Mouse (Mus musculus) heart, postnatal 25 days (tissue): Measurements from ENCODE around the gene Ndnf. TPM values are rescaled to one million over a fixed set of nuclear protein-coding genes. Genes with fewer than 3 reads are reported as not detected.

ENCODE experiments used
- DNase-seq: peaks from one replicate; pipeline ENCODE4 v3.0.0; 2022; ENCODE audit warnings: low spot score
- intact Hi-C: fragments of 180-260 bp; cut with DNase I; formaldehyde crosslinking; loops from one replicate; pipeline ENCODE4 v1.15.1; 2025
- total RNA-seq, 2 experiments: library from RNA; stranded (reverse); gene quantifications; 2 replicates each; pipeline ENCODE4 v1.2.3; 2021

The Ndnf gene
- 1 to 10 TPM; 3.0 to 3.1 TPM for total RNA-seq

- DNase-seq, result peak; percentile 17
- intact Hi-C loops, result no loop called here
Measured at GRCm38 (mm10) chr6:65671451-65671850, at the start of gene Ndnf. Ndnf (plus strand) TSS chr6:65671590.

- intact Hi-C loops, result no loop called here
- no peak for DNase-seq
Measured at GRCm38 (mm10) chr6:65623016-65623715, 48.2 kb upstream of the Ndnf start.

DNA sequence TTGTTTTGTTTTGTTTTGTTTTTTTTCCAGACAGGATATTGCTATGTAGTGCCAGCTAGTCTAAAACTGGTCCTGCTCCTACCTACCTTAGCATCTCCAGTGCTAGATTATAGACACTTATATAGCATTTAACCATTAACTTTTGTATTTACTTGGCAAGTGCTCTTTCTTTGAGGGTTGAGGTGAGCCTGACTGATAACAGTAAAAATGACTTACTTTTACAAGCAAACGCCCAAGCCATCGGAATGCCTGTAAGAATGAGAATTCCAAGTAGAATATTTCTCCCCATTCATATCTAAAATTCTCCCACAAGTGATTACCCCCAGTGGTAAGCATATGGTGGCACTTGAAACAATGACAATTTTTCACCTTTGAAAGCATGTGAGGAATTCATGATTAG, 40.8 kb upstream of the Ndnf start:
- intact Hi-C loops, result no loop called here
- no peak for DNase-seq

GRCm38 (mm10) chr6:65632184-65632583, 39.2 kb upstream of the Ndnf start:
- intact Hi-C loops, result no loop called here

GRCm38 (mm10) chr6:65642431-65642830, 29.0 kb upstream of the Ndnf start:
- intact Hi-C loops, result no loop called here
- no peak for DNase-seq

More at GRCm38 (mm10) chr6:65632184-65632583, 39.2 kb upstream of the Ndnf start:
- DNase-seq, result no peak

- intact Hi-C loops, result no loop called here
- no peak for DNase-seq
Measured at GRCm38 (mm10) chr6:65644110-65644509, 27.3 kb upstream of the Ndnf start.

GRCm38 (mm10) chr6:65646408-65646807, 25.0 kb upstream of the Ndnf start:
- intact Hi-C loops, result no loop called here
- DNase-seq, result no peak

GRCm38 (mm10) chr6:65647731-65648130, 23.7 kb upstream of the Ndnf start:
- intact Hi-C loops, result no loop called here
- no peak for DNase-seq

- DNase-seq, result no peak
- intact Hi-C loops, result loop anchor here (1.0 to 5.0 kb wide), 2 partner anchors 816 to 882 kb away; no protein-coding TSS in a partner anchor
Measured at GRCm38 (mm10) chr6:65651376-65651775, 20.0 kb upstream of the Ndnf start.

DNA sequence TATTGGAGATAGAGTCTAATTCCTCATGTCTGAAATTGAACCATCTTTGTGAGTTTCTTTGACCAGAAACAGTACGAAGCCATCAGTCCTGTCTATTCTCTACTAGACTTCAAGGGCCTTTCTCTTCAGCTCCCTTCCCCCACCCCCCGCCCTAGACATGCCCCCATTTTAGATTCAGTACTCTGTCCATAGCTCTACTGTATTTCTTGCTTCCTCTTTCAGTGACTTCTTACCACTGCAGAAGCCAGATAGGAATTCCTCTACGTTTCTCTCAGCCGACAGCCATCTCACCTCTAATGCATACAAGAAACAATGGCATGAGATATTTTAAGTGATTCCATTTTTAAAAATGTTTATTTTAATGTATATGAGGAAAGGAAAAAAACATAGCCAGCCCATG, 10.1 kb upstream of the Ndnf start:
- intact Hi-C loops, result no loop called here

GRCm38 (mm10) chr6:65662050-65662449, 9.3 kb upstream of the Ndnf start:
- intact Hi-C loops, result no loop called here

More for the DNA sequence above, 10.1 kb upstream of the Ndnf start:
- DNase-seq, result no peak

GRCm38 (mm10) chr6:65663990-65664389, 7.4 kb upstream of the Ndnf start:
- intact Hi-C loops, result no loop called here
- DNase-seq, result no peak

More at GRCm38 (mm10) chr6:65662050-65662449, 9.3 kb upstream of the Ndnf start:
- DNase-seq, result no peak

- DNase-seq, result no peak
- intact Hi-C loops, result no loop called here
Measured at GRCm38 (mm10) chr6:65666295-65666694, 5.1 kb upstream of the Ndnf start.

DNA sequence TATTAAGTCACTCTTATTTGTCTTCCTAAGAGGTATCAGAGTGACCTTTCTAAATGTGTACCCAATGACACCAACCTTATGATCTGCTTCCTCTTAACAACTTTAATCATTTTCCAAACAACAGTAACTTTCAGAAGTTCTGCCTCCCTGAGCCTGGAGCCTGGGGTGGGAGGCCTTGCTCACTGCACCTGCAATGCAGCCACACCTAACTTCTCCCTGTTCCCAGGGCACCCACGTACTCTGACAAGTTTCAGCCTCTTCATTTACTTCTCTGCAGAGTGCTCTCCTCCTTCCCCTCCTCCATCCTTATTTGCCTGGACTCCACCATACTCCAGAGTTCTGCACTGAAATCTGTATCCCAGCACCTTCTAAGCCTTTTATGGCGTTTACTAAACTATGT, 1.4 kb upstream of the Ndnf start:
- intact Hi-C loops, result no loop called here
- DNase-seq, result no peak

DNA sequence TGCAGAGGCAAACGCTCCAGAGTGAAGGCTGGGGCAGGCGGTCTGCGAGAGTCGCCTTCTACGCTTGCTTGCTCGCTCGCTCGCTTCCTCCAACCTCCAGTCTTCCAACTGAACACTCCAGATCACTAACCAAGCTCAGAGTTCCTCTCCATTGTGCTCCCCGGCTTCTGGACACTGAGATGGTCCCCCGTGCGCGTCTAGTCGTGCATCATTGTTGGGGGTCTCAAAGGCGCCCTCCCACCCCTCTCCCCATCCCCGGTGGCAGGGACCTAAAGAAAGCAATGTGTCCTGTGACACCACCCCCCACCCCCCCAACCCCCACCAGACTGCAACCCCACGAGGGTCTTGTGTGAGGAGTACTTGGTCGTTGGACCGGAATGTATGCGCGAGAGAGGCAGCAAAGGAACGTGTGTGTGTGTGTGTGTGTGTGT, 394 bp upstream of the Ndnf start:
- intact Hi-C loops, result no loop called here
- DNase-seq, result no peak

DNA sequence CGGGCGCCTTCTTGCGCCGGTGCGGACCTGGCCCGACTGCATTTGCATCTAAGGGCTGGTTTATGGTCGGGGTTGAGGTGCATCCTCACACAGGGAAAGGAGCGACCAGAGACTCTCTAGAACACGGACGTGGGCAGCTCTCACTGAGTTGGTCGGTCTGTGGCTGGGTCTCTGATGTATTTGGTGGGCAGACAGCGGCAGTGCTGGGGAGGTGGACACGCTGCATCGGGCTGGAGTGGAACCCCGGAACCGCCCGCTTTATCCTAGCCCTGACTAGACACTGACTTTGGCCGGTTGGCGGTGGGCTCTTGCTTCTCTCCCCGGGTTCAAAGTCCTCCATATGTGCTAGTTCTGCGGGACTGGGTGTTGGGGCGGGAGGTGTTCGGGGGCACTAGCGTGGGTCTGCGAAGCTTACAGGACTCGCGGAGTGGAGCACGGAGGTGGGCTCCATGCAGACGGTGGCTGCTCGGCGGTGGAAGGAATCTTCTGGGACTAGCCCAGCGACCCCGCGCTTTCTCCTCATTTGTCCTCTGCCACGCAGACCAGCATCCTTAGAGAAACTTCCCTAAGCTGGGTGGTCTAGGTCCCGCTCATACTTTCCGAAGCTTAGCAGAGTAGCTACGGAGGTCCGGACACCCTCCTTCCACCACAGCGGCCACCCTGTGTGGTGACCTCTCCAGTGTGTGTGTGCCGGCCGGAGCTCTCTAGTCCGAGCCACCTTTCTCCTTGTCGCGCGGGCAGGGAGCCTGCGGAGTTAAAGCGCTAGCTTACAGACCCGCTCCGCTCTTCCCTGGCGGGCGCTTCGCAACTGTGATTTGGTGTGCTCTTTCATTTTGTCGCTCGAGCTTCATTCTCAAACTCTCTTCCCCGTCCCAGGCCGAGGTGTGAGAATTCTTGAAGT, 991 bp downstream of the Ndnf start:
- intact Hi-C loops, result no loop called here
- no peak for DNase-seq

DNA sequence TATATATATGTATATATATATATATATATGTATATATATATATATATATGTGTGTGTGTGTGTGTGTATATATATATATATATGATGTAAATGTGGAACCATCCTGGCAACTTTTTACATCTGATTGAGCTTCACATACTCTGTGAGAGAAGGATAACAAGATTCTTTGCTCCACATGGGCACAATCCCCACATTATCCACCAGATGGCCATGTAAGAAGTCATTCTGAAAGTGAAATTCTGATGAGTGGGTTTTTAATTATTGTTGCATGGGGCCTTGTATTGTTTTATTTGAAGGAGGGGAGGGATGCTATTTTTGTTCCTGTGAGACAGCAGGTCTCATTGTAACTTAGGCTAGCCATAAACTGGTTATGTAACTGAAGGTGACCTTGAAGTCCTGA, 22.5 kb downstream of the Ndnf start:
- no peak for DNase-seq
- intact Hi-C loops, result no loop called here

- intact Hi-C loops, result no loop called here
- DNase-seq, result no peak
Measured at GRCm38 (mm10) chr6:65720676-65721075, 49.3 kb downstream of the Ndnf start.

- no peak for DNase-seq
- intact Hi-C loops, result no loop called here
Measured at GRCm38 (mm10) chr6:65725677-65726076, 54.3 kb downstream of the Ndnf start.

GRCm38 (mm10) chr6:65728261-65728660, 56.9 kb downstream of the Ndnf start:
- DNase-seq, result no peak
- intact Hi-C loops, result no loop called here

DNA sequence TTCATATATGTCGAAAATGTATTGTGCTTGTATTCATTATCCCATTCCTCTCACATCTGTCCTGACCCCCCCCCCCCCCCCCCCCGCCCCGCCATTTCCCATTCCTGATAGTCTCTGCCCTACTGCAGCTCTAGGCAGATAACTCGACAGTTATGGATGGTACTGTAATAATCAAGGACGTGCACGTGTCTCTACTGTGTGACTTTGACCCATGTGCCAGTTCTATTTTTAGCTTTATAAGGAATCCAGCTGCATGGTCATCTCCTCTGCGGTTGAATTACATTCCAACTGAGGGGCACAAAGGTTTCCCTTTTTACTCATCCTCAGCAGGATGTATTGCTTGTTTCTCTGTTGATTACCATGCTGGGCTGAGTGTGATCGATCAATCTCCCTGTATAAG, 68.1 kb downstream of the Ndnf start:
- no peak for DNase-seq
- intact Hi-C loops, result no loop called here
